Mouse (Mus musculus) ES-E14 (cell line): Measurements from ENCODE around the gene Actr2. TPM values are rescaled to one million over a fixed set of nuclear protein-coding genes. Genes with fewer than 3 reads are reported as not detected.

Experiments used
- DNase-seq: peaks from one replicate; pipeline ENCODE4 v3.0.0-alpha.2; 2013; ENCODE audit warnings: low read depth, low spot score
- H3K27ac ChIP-seq: 2 replicates; pipeline ENCODE4 v1.5.1; 2012; ENCODE audit warnings: low read depth, mild to moderate bottlenecking, low read length, moderate library complexity, mixed read lengths; ENCODE audit not compliant: poor library complexity, insufficient read depth, severe bottlenecking
- H3K36me3 ChIP-seq: 2 replicates; pipeline ENCODE4 v1.6.1; 2012; ENCODE audit warnings: mild to moderate bottlenecking, low read length, moderate library complexity, mixed read lengths; ENCODE audit not compliant: control insufficient read depth, poor library complexity, insufficient read depth, severe bottlenecking
- H3K4me1 ChIP-seq, 2 experiments: fragments of 150-350 bp in 1 of 2; sonication (generic) in 1 of 2; 2 replicates each; pipeline ENCODE4 v1.6.1; 2012; ENCODE audit warnings: low read length in 2 of 2, mild to moderate bottlenecking in 1 of 2, mixed read lengths in 1 of 2; ENCODE audit not compliant: control insufficient read depth in 2 of 2, insufficient read depth in 2 of 2, poor library complexity in 1 of 2
- H3K4me3 ChIP-seq, 2 experiments: fragments of 150-350 bp in 1 of 2; sonication (generic) in 1 of 2; 2 replicates each; pipeline ENCODE4 v1.5.1; 2012; ENCODE audit warnings: low read length in 2 of 2, low read depth in 1 of 2, mild to moderate bottlenecking in 1 of 2, mixed read lengths in 1 of 2; ENCODE audit not compliant: insufficient read depth in 1 of 2, poor library complexity in 1 of 2, severe bottlenecking in 1 of 2
- H3K9ac ChIP-seq: 2 replicates; pipeline ENCODE4 v1.6.1; 2012; ENCODE audit warnings: low read depth, mild to moderate bottlenecking, low read length, mixed read lengths; ENCODE audit not compliant: poor library complexity, insufficient read depth, severe bottlenecking
- H3K9me3 ChIP-seq: fragments of 150-350 bp; sonication (generic); 2 replicates; pipeline ENCODE4 v1.6.1; 2012; ENCODE audit warnings: low read depth, mild to moderate bottlenecking, low read length; ENCODE audit not compliant: control insufficient read depth, insufficient read depth
- CHD2 ChIP-seq: IDR thresholded peaks from 2 replicates; pipeline ENCODE4 v1.6.1; 2014; ENCODE audit warnings: mild to moderate bottlenecking, low read depth, low read length, inconsistent platforms
- HCFC1 ChIP-seq: IDR thresholded peaks from 2 replicates; pipeline ENCODE4 v1.6.1; 2012; ENCODE audit warnings: low read length, inconsistent platforms, borderline replicate concordance; ENCODE audit not compliant: insufficient read depth
- MAFK ChIP-seq: IDR thresholded peaks from 2 replicates; pipeline ENCODE4 v1.6.1; 2014; ENCODE audit warnings: mild to moderate bottlenecking, low read depth, low read length, inconsistent platforms; ENCODE audit not compliant: insufficient read depth
- ZC3H11A ChIP-seq: IDR thresholded peaks from 2 replicates; pipeline ENCODE4 v1.6.1; 2012; ENCODE audit warnings: low read depth, mild to moderate bottlenecking, inconsistent platforms, low read length, borderline replicate concordance
- ZNF384 ChIP-seq: IDR thresholded peaks from 2 replicates; pipeline ENCODE4 v1.6.1; 2012; ENCODE audit warnings: low read depth, low read length, inconsistent platforms
- in situ Hi-C, 2 experiments: fragments of 600-800 bp; cut with MboI; formaldehyde crosslinking; loops; one replicate each; pipeline ENCODE4 v1.15.1; 2025; ENCODE audit warnings: low sequenced_read_pairs in 2 of 2, inconsistent platforms in 1 of 2; ENCODE audit not compliant: unreplicated experiment in 2 of 2
- total RNA-seq: library from RNA; depleted of rRNA; stranded (reverse); fragments of 300-350 nt; gene quantifications from 2 replicates; pipeline ENCODE4 v1.2.3, GENCODE M21; 2012; rRNA removed

The Actr2 gene
- total RNA-seq, 1 experiment: 107 TPM

- peaks cover under 1% of the 10 kb centered on the region; the same call in 1 of the 2 replicates for H3K9me3 ChIP-seq
- in situ Hi-C loops: no loop called here
- TF ChIP-seq ZC3H11A (no peak), CHD2 (no peak), ZNF384 (no peak), MAFK (no peak), HCFC1 (no peak)
- DNase-seq: no peak
- peaks cover 50% of the 10 kb centered on the region for H3K36me3 ChIP-seq
- H3K4me3 ChIP-seq: no peak overlapping the region
- H3K4me1 ChIP-seq: no peaks in the 10 kb centered on the region; a peak in 1 of 4 replicates
- H3K9ac ChIP-seq: no peak overlapping the region
- H3K27ac ChIP-seq: no peak overlapping the region
These were observed 99.3 kb downstream of the Actr2 start for GRCm38 (mm10) chr11:20013366-20013765.

Other genes with a start within 250 kb of the Actr2 start
- 19.4 and 21.6 TPM in 2 replicates for gene Spred2, start 188.5 kb downstream of the Actr2 start, total RNA-seq
- 77.9 and 122 TPM in 2 replicates for gene Rab1a, start 88.5 kb upstream of the Actr2 start, total RNA-seq
- 30.9 and 39.2 TPM in 2 replicates for gene Cep68, start 136.5 kb upstream of the Actr2 start, total RNA-seq
- gene Slc1a4, start 219.8 kb upstream of the Actr2 start, total RNA-seq: 35.2 and 80.4 TPM in 2 replicates